Mouse (Mus musculus): ENCODE measurements around the gene Ide. TPM values are rescaled to one million over a fixed set of nuclear protein-coding genes. Genes with fewer than 3 reads are reported as not detected.

The Ide gene
- polyA plus RNA-seq, 1 experiment from 2014 or later = 46.1 TPM

GRCm38 (mm10) chr19:37284775-37285174 is 52.9 kb downstream of the Ide start:
- Histone ChIP-seq H3K36me3 (peaks cover 55% of the 10 kb centered on the region), H3K4me3 (no peak overlapping the region), H3K9me3 (no peaks in the 10 kb centered on the region), H3K27ac (no peak overlapping the region), H3K27me3 (ENCODE audit: insufficient read depth, poor library complexity, severe bottlenecking) (no peaks in the 10 kb centered on the region), H3K4me1 (replicated peaks) (no peaks in the 10 kb centered on the region)
- no peak for DNase-seq (ENCODE audit: low spot score)
- WGBS = 92% methylated on average over 9 of the region's 9 CpGs

DNA sequence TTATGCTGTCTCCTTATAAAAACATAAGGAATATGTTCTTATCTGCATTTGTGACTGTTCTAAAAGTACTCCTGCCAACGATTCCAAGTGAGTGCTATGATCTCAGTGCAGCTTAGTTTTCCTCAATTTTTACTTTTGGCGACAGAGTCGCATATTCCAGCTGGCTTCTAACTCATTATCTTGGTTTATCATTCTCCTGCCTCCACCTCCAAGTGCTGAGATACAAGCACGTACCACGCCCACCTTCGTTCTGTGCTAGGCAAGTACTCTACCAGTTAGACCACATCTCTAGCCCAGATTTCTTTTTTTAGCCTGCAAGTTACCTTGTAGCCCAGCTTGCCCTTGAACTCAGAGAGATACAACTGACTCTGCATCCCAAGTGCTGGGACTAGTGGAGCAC is 54.5 kb downstream of the Ide start:
- WGBS = 94% methylated on average over 6 of the region's 6 CpGs
- Histone ChIP-seq H3K27me3 (ENCODE audit: insufficient read depth, poor library complexity, severe bottlenecking) (no peaks in the 10 kb centered on the region), H3K27ac (no peak overlapping the region), H3K4me1 (replicated peaks) (no peaks in the 10 kb centered on the region), H3K4me3 (no peak overlapping the region), H3K36me3 (peaks cover 71% of the 10 kb centered on the region), H3K9me3 (no peaks in the 10 kb centered on the region)
- no peak for DNase-seq (ENCODE audit: low spot score)

DNA sequence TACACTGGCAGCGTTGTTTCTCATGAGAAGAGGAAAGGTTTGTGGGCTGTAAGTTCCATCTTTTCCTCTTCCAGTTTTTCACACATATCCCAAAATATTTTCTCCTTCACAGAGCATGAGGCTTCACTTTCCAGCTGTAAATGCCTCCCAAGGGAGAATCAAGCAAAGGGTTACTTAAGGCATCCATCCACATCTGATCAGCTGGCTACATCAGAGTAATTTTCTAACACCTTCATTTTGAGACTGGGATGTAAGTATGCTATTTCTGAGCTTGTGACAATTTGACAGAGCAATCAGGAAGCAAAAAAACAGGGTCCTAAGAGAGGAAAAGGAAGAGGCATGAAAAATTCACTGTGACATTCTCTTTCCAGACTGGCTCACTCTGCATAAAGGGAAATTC is 55.9 kb downstream of the Ide start:
- H3K36me3 ChIP-seq = peaks cover 80% of the 10 kb centered on the region
- no peaks in the 10 kb centered on the region for H3K9me3 ChIP-seq
- H3K4me3 ChIP-seq = no peak overlapping the region
- DNase-seq (ENCODE audit: low spot score) = no peak
- no peak overlapping the region for H3K27ac ChIP-seq
- no peaks in the 10 kb centered on the region for H3K27me3 ChIP-seq (ENCODE audit: insufficient read depth, poor library complexity, severe bottlenecking)
- WGBS = 96% methylated on average over 1 of the region's 1 CpGs
- no peaks in the 10 kb centered on the region for H3K4me1 ChIP-seq (replicated peaks)

- Histone ChIP-seq H3K4me1 (replicated peaks) (no peaks in the 10 kb centered on the region), H3K27me3 (ENCODE audit: insufficient read depth, poor library complexity, severe bottlenecking) (no peaks in the 10 kb centered on the region), H3K4me3 (no peak overlapping the region), H3K36me3 (peaks cover 81% of the 10 kb centered on the region), H3K9me3 (no peaks in the 10 kb centered on the region), H3K27ac (no peak overlapping the region)
- DNase-seq (ENCODE audit: low spot score) = no peak
- 85% methylated on average over 1 of the region's 1 CpGs for WGBS
Observed at GRCm38 (mm10) chr19:37279194-37279593, 58.5 kb downstream of the Ide start.

DNA sequence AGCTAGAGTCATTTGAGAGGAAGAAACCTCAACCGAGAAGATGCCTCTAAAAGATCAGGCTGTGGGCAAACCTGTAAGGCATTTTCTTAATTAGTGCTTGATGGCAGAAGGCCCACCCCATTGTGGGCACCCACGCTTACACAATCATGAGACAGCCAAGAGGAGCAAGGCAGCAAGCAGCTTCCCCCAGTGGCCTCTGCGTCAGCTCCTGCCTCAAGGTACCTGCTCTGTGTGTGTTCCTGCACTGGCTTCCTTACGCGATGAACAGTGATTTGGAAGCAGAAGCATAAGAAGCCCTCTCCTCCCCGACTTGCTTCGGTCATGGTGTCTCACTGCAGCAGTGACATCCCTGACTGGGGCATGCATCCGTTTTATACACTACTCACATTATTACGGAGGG is 62.1 kb downstream of the Ide start:
- Histone ChIP-seq H3K4me3 (no peak overlapping the region), H3K9me3 (no peaks in the 10 kb centered on the region), H3K36me3 (peaks cover 54% of the 10 kb centered on the region), H3K27me3 (ENCODE audit: insufficient read depth, poor library complexity, severe bottlenecking) (no peaks in the 10 kb centered on the region), H3K27ac (no peak overlapping the region), H3K4me1 (replicated peaks) (no peaks in the 10 kb centered on the region)
- DNase-seq (ENCODE audit: low spot score) = no peak
- 93% methylated on average over 9 of the region's 9 CpGs for WGBS

DNA sequence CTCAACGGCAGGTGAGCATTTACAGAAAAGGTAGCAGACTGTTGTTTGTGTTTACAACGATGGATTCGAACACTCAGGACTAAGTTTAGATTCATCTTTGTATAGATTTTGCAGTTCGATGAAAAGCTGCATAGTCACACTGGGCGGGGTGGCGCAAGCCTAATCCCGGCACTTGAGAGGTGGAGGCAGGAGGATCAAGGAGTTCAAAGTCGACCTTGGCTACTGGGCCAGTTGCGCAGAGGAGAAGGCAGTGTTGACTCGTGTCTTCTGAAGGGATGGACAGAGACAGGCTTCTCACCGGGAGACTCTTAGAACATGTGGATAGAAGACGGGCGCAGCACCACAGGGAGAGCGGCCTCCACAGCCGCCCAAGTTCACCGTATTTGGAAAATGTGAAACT is 68.5 kb downstream of the Ide start:
- H3K4me1 ChIP-seq (replicated peaks) = peaks cover 4% of the 10 kb centered on the region
- no peak overlapping the region for H3K4me3 ChIP-seq
- no peaks in the 10 kb centered on the region for H3K9me3 ChIP-seq
- DNase-seq (ENCODE audit: low spot score) = no peak
- peaks cover 22% of the 10 kb centered on the region for H3K36me3 ChIP-seq
- 94% methylated on average over 16 of the region's 16 CpGs for WGBS
- no peaks in the 10 kb centered on the region for H3K27me3 ChIP-seq (ENCODE audit: insufficient read depth, poor library complexity, severe bottlenecking)
- H3K27ac ChIP-seq = no peak overlapping the region

GRCm38 (mm10) chr19:37265333-37266103 is 72.1 kb downstream of the Ide start:
- Histone ChIP-seq H3K36me3 (peaks cover 18% of the 10 kb centered on the region), H3K27me3 (ENCODE audit: insufficient read depth, poor library complexity, severe bottlenecking) (no peaks in the 10 kb centered on the region), H3K27ac (no peak overlapping the region), H3K4me3 (no peak overlapping the region), H3K4me1 (replicated peaks) (peaks cover 13% of the 10 kb centered on the region), H3K9me3 (no peaks in the 10 kb centered on the region)
- peak; percentile 80 for DNase-seq (ENCODE audit: low spot score)
- 39% methylated on average over 10 of the region's 10 CpGs for WGBS

DNA sequence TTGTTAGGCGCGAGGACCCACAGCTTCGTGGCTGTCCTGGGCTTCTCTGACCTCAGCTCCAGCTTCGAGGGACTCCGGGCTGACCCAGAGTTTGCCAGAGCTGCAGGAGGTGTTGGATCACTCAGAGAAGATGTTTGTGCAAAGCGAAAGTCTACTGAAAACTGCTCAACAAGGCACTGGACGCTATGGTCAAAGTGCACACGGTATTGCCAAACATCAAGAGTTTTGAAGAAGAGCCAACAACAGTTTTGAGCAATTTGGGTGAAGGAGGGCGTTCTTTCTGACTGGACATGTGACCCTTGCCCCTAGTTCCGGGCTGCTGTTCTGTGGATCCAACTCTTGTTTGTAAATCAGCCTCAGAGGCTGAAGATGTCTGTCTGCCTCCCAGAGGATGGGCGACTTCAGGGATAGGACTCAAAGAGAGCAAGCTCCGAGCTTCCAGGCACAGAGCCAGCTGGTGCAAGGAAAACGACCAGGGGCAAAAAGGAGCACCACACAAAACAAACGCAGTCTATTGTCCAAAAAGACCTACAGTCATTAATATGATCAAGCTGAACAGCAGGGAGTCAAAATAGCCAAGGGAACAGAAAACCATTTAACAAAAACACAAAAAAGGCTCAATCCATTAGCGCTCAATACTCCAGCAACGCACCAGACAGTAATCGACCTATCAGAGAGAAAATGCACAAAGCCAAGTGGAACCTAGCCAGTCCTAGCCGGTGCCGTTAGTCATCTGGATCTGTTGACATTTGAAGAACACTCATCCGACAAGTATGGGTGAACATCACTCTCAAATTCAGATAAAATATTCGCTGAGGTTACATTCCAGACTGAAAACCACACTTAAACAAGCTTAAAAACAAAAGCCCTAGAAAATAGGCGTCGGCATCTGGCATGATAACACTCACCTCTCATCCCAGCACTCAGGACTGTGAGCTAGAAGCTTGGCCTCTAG is 73.4 kb downstream of the Ide start:
- 70% methylated on average over 23 of the region's 23 CpGs for WGBS
- no peak for DNase-seq (ENCODE audit: low spot score)
- Histone ChIP-seq H3K4me3 (no peak overlapping the region), H3K27ac (peak overlapping the region; percentile 41; the same call in 1 of the 2 replicates), H3K27me3 (ENCODE audit: insufficient read depth, poor library complexity, severe bottlenecking) (no peaks in the 10 kb centered on the region), H3K36me3 (peaks cover 10% of the 10 kb centered on the region), H3K9me3 (no peaks in the 10 kb centered on the region), H3K4me1 (replicated peaks) (peaks cover 13% of the 10 kb centered on the region)

DNA sequence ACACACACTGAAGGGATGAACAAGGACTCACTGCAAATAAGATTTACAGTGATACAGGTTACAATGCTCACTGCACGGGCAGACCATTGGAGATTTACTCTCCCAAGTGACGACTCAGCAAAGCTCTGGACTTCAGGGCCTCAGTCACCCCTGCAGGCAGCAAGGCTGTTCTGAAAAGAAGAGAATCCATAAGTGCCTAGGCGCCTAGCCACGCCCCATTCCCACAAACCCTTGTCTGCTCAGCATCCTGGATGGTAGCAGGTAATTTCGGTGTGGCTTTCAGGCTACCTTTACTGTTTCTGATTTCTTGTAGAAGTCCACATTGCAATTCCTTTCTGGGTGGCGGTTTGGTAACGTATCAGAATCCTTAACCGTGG is 74.1 kb downstream of the Ide start:
- H3K27me3 ChIP-seq (ENCODE audit: insufficient read depth, poor library complexity, severe bottlenecking) = no peaks in the 10 kb centered on the region
- no peak overlapping the region for H3K4me3 ChIP-seq
- H3K9me3 ChIP-seq = no peaks in the 10 kb centered on the region
- WGBS = 69% methylated on average over 8 of the region's 8 CpGs
- peaks cover 13% of the 10 kb centered on the region for H3K4me1 ChIP-seq (replicated peaks)
- peak overlapping the region; percentile 41; the same call in 1 of the 2 replicates for H3K27ac ChIP-seq
- no peak for DNase-seq (ENCODE audit: low spot score)
- H3K36me3 ChIP-seq = peaks cover 4% of the 10 kb centered on the region

DNA sequence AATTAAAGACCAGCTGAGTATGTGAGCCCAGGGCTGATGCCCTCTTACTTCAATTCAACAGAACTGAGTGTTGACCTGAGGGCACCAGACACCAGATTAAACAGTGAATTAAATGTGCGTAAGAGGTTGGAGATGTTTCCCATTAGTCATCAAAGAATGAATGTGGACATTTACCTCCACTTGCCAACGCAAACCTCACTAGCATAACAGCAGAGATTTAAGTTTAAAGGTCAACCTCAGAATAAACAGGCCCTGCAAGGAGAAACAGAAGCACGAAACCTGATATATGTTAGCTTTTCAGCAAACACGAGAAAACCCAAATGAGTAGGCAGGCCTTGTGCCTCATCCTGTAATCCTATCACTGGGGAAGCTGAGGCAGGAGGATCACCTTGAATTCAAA is 75.3 kb downstream of the Ide start:
- H3K27me3 ChIP-seq (ENCODE audit: insufficient read depth, poor library complexity, severe bottlenecking) = no peaks in the 10 kb centered on the region
- no peaks in the 10 kb centered on the region for H3K9me3 ChIP-seq
- no peaks in the 10 kb centered on the region for H3K36me3 ChIP-seq
- H3K4me3 ChIP-seq = no peak overlapping the region
- 66% methylated on average over 4 of the region's 4 CpGs for WGBS
- H3K4me1 ChIP-seq (replicated peaks) = peaks cover 13% of the 10 kb centered on the region
- no peak overlapping the region for H3K27ac ChIP-seq
- DNase-seq (ENCODE audit: low spot score) = no peak

DNA sequence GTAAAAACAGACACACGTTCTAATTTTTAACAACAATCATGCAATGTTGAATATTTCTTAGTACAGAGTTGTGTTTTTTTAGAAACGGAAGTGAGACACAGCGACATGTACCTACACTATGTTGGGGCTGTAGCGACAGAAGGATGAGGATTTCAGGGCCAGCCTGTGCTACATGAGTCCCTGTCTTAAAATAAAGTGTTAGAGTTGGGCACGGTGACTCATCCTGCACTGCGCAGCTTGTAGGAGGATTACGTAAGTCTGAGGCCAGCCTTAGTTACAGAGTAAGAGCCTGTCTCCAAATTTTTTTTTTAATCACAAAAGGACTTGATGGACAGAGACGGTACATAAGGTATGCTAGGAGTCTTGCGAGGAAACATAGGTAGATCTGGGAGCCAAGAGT is 82.3 kb downstream of the Ide start:
- no peak for DNase-seq (ENCODE audit: low spot score)
- no peak overlapping the region for H3K4me3 ChIP-seq
- WGBS = 94% methylated on average over 9 of the region's 9 CpGs
- H3K4me1 ChIP-seq (replicated peaks) = no peaks in the 10 kb centered on the region
- no peaks in the 10 kb centered on the region for H3K9me3 ChIP-seq
- no peak overlapping the region for H3K27ac ChIP-seq
- no peaks in the 10 kb centered on the region for H3K36me3 ChIP-seq
- no peaks in the 10 kb centered on the region for H3K27me3 ChIP-seq (ENCODE audit: insufficient read depth, poor library complexity, severe bottlenecking)

- WGBS = 62% methylated on average over 6 of the region's 6 CpGs
- no peaks in the 10 kb centered on the region for H3K27me3 ChIP-seq (ENCODE audit: insufficient read depth, poor library complexity, severe bottlenecking)
Observed at GRCm38 (mm10) chr19:37252104-37252503, 85.5 kb downstream of the Ide start.

GRCm38 (mm10) chr19:37248199-37248598 is 89.5 kb downstream of the Ide start:
- Histone ChIP-seq H3K27me3 (ENCODE audit: insufficient read depth, poor library complexity, severe bottlenecking) (no peaks in the 10 kb centered on the region), H3K9me3 (0 out of 2 replicates have a peak, but pooled peaks cover 2% of the 10 kb centered on the region), H3K4me1 (replicated peaks) (no peaks in the 10 kb centered on the region), H3K4me3 (no peak overlapping the region), H3K36me3 (no peaks in the 10 kb centered on the region), H3K27ac (no peak overlapping the region)
- 85% methylated on average over 3 of the region's 3 CpGs for WGBS
- no peak for DNase-seq (ENCODE audit: low spot score)

More at GRCm38 (mm10) chr19:37252104-37252503, 85.5 kb downstream of the Ide start:
- no peaks in the 10 kb centered on the region for H3K9me3 ChIP-seq
- no peak for DNase-seq (ENCODE audit: low spot score)
- H3K4me3 ChIP-seq = no peak overlapping the region
- no peaks in the 10 kb centered on the region for H3K4me1 ChIP-seq (replicated peaks)
- H3K36me3 ChIP-seq = no peaks in the 10 kb centered on the region
- no peak overlapping the region for H3K27ac ChIP-seq

Measured in hindbrain, embryonic 10.5 days (tissue).